Mouse (Mus musculus): ENCODE measurements around the gene H2-DMb2. TPM values are rescaled to one million over a fixed set of nuclear protein-coding genes. Genes with fewer than 3 reads are reported as not detected.

The H2-DMb2 gene
- polyA plus RNA-seq, 1 experiment from 2014 or later = not detected

DNA sequence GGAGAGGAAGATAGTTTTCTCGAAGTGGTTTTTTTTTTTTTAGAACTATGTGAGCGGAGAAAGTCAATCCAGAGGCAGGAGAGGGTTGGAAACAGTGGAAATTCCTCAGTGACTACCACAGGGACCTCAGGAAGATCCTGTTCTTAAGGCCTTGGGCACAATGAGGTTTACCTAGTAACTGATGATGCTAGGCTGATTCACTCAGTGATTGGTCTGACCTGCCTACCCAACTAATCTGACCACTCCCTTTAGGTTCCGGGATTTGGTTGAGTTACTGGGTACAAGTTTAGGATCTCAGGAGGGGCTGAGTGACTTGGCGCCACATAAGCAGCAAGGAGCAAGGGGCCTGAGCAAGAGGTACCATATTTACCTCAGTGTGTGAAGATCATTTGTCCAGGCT, 9.8 kb downstream of the H2-DMb2 start, which contains the start of gene H2-DMb1:
TSS of gene H2-DMb1 (plus strand) at position 150 of the 400 bp plus-strand sequence.
- WGBS = 75% methylated on average over 4 of the region's 4 CpGs
- DNase-seq (ENCODE audit: low spot score) (no peak), ATAC-seq (ENCODE audit: low FRiP score) (no peak)
- H3K4me3 ChIP-seq (ENCODE audit: low read depth, low read length) = no peak within 1 kb of the TSS
- no peak within 1 kb of the TSS for H3K4me2 ChIP-seq (replicated peaks; ENCODE audit: low read depth, low read length)
- H3K4me1 ChIP-seq (replicated peaks; ENCODE audit: control insufficient read depth, insufficient read depth, low read length) = no peaks in the 10 kb centered on the region
- H3K36me3 ChIP-seq (ENCODE audit: control insufficient read depth, insufficient read depth, low read length) = no peaks in the 10 kb centered on the region
- H3K9ac ChIP-seq (ENCODE audit: low read depth, low read length) = no peak within 1 kb of the TSS
- H3K27me3 ChIP-seq (ENCODE audit: control insufficient read depth, insufficient read depth, low read length) = no peaks in the 10 kb centered on the region
- no peaks in the 10 kb centered on the region for H3K9me3 ChIP-seq (ENCODE audit: control insufficient read depth, low read length)
- H3K27ac ChIP-seq (ENCODE audit: low read depth, low read length) = no peak within 1 kb of the TSS

- no peak for DNase-seq (ENCODE audit: low spot score)
- H3K4me2 ChIP-seq (replicated peaks; ENCODE audit: low read depth, low read length) = no peak overlapping the region
- no peak overlapping the region for H3K4me3 ChIP-seq (ENCODE audit: low read depth, low read length)
- no peak for ATAC-seq (ENCODE audit: low FRiP score)
- no peaks in the 10 kb centered on the region for H3K4me1 ChIP-seq (replicated peaks; ENCODE audit: control insufficient read depth, insufficient read depth, low read length)
- no peaks in the 10 kb centered on the region for H3K27me3 ChIP-seq (ENCODE audit: control insufficient read depth, insufficient read depth, low read length)
- 61% methylated on average over 5 of the region's 5 CpGs for WGBS
- no peaks in the 10 kb centered on the region for H3K9me3 ChIP-seq (ENCODE audit: control insufficient read depth, low read length)
- no peak overlapping the region for H3K27ac ChIP-seq (ENCODE audit: low read depth, low read length)
- H3K9ac ChIP-seq (ENCODE audit: low read depth, low read length) = no peak overlapping the region
- no peaks in the 10 kb centered on the region for H3K36me3 ChIP-seq (ENCODE audit: control insufficient read depth, insufficient read depth, low read length)
Observed at GRCm38 (mm10) chr17:34155534-34155933, 12.4 kb downstream of the H2-DMb2 start.

GRCm38 (mm10) chr17:34164202-34164895, 21.2 kb downstream of the H2-DMb2 start:
- DNase-seq (ENCODE audit: low spot score) (peak; percentile 16), ATAC-seq (ENCODE audit: low FRiP score) (no peak)
- no peak overlapping the region for H3K4me2 ChIP-seq (replicated peaks; ENCODE audit: low read depth, low read length)
- H3K36me3 ChIP-seq (ENCODE audit: control insufficient read depth, insufficient read depth, low read length) = no peaks in the 10 kb centered on the region
- no peak overlapping the region for H3K4me3 ChIP-seq (ENCODE audit: low read depth, low read length)
- WGBS = 42% methylated on average over 9 of the region's 9 CpGs
- no peak overlapping the region for H3K27ac ChIP-seq (ENCODE audit: low read depth, low read length)
- no peaks in the 10 kb centered on the region for H3K27me3 ChIP-seq (ENCODE audit: control insufficient read depth, insufficient read depth, low read length)
- no peaks in the 10 kb centered on the region for H3K9me3 ChIP-seq (ENCODE audit: control insufficient read depth, low read length)
- no peaks in the 10 kb centered on the region for H3K4me1 ChIP-seq (replicated peaks; ENCODE audit: control insufficient read depth, insufficient read depth, low read length)
- no peak overlapping the region for H3K9ac ChIP-seq (ENCODE audit: low read depth, low read length)

DNA sequence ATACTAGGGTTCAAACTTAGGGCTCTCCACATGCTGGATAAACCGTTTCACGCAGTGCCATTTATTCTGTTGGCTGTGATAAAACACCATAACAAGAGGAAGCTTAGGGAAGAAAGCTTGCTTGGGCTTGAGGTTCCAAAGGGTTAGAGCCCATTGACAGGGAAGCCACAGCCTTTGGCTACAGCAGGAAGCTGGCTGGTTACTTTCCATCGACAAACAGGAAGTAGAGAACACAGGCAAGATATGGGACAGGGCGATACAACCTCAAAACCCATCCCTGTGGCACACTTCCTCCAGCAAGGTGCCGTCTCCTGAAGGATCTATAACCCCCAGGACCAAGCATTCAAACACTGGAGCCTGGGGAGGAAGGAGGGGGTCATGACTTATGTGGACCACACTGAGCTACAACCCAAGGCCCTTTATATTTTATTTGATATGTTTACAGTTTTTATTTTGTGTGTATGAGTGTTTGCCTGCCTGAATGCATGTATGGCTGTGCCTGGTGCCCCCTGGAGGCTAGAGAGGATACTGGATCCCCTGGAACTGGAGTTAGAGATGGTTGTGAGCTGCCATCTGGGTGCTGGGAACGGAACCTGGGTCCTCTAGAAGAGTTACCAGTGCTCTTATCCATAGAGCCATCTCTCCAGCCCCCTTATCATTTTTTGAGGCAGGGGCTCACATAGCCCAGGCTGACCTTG, 22.1 kb downstream of the H2-DMb2 start:
- no peak overlapping the region for H3K4me2 ChIP-seq (replicated peaks; ENCODE audit: low read depth, low read length)
- no peak for DNase-seq (ENCODE audit: low spot score)
- no peak overlapping the region for H3K4me3 ChIP-seq (ENCODE audit: low read depth, low read length)
- no peaks in the 10 kb centered on the region for H3K9me3 ChIP-seq (ENCODE audit: control insufficient read depth, low read length)
- no peaks in the 10 kb centered on the region for H3K36me3 ChIP-seq (ENCODE audit: control insufficient read depth, insufficient read depth, low read length)
- no peak overlapping the region for H3K27ac ChIP-seq (ENCODE audit: low read depth, low read length)
- H3K4me1 ChIP-seq (replicated peaks; ENCODE audit: control insufficient read depth, insufficient read depth, low read length) = no peaks in the 10 kb centered on the region
- H3K9ac ChIP-seq (ENCODE audit: low read depth, low read length) = no peak overlapping the region
- WGBS = 75% methylated on average over 6 of the region's 6 CpGs
- ATAC-seq (ENCODE audit: low FRiP score) = no peak
- H3K27me3 ChIP-seq (ENCODE audit: control insufficient read depth, insufficient read depth, low read length) = no peaks in the 10 kb centered on the region

GRCm38 (mm10) chr17:34169279-34169678, 26.2 kb downstream of the H2-DMb2 start:
- Histone ChIP-seq H3K4me2 (replicated peaks; ENCODE audit: low read depth, low read length) (no peak overlapping the region), H3K36me3 (ENCODE audit: control insufficient read depth, insufficient read depth, low read length) (no peaks in the 10 kb centered on the region), H3K9ac (ENCODE audit: low read depth, low read length) (no peak overlapping the region), H3K4me3 (ENCODE audit: low read depth, low read length) (no peak overlapping the region), H3K4me1 (replicated peaks; ENCODE audit: control insufficient read depth, insufficient read depth, low read length) (no peaks in the 10 kb centered on the region), H3K27me3 (ENCODE audit: control insufficient read depth, insufficient read depth, low read length) (no peaks in the 10 kb centered on the region), H3K9me3 (ENCODE audit: control insufficient read depth, low read length) (no peaks in the 10 kb centered on the region), H3K27ac (ENCODE audit: low read depth, low read length) (no peak overlapping the region)
- DNase-seq (ENCODE audit: low spot score) (peak; percentile 56), ATAC-seq (ENCODE audit: low FRiP score) (no peak)
- 3% methylated on average over 2 of the region's 2 CpGs for WGBS

GRCm38 (mm10) chr17:34170487-34170876, 27.4 kb downstream of the H2-DMb2 start:
- 27% methylated on average over 4 of the region's 4 CpGs for WGBS
- no peak overlapping the region for H3K27ac ChIP-seq (ENCODE audit: low read depth, low read length)
- H3K4me1 ChIP-seq (replicated peaks; ENCODE audit: control insufficient read depth, insufficient read depth, low read length) = no peaks in the 10 kb centered on the region
- no peaks in the 10 kb centered on the region for H3K27me3 ChIP-seq (ENCODE audit: control insufficient read depth, insufficient read depth, low read length)
- no peak overlapping the region for H3K4me2 ChIP-seq (replicated peaks; ENCODE audit: low read depth, low read length)
- H3K36me3 ChIP-seq (ENCODE audit: control insufficient read depth, insufficient read depth, low read length) = no peaks in the 10 kb centered on the region
- DNase-seq (ENCODE audit: low spot score) (no peak), ATAC-seq (ENCODE audit: low FRiP score) (no peak)
- no peak overlapping the region for H3K9ac ChIP-seq (ENCODE audit: low read depth, low read length)
- no peaks in the 10 kb centered on the region for H3K9me3 ChIP-seq (ENCODE audit: control insufficient read depth, low read length)
- no peak overlapping the region for H3K4me3 ChIP-seq (ENCODE audit: low read depth, low read length)

DNA sequence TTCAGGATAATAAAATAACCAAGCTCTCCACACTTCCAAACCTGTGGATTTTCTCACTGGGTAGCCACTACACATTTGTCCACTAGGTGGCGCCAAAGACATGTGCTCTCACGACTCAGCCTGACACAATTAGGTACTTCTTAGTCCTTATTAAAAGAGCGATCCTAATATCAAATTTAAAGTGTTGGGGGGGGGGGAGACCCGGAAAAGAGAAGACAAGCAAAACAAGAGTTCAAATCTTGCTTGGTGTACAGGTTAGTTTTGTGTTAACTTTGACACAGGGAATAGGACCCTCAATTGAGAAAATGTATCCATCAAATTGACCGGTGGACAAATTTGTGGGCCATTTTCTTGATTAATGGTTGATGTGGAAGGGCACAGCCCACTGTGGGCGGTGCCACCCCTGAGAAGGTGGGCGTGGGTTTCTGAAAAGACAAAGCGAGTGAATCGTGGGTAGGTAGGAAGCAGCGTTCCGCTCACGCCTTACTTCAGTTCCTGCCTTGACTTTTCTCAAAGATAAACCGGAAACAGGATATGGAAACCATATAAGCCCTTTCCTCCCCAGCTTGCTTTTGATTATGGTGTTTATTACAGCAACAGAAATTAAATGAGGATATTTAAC, 27.9 kb downstream of the H2-DMb2 start:
- H3K27ac ChIP-seq (ENCODE audit: low read depth, low read length) = no peak overlapping the region
- ATAC-seq (ENCODE audit: low FRiP score) (no peak), DNase-seq (ENCODE audit: low spot score) (peak; percentile 87)
- H3K4me2 ChIP-seq (replicated peaks; ENCODE audit: low read depth, low read length) = no peak overlapping the region
- no peak overlapping the region for H3K9ac ChIP-seq (ENCODE audit: low read depth, low read length)
- H3K4me3 ChIP-seq (ENCODE audit: low read depth, low read length) = no peak overlapping the region
- H3K4me1 ChIP-seq (replicated peaks; ENCODE audit: control insufficient read depth, insufficient read depth, low read length) = no peaks in the 10 kb centered on the region
- WGBS = 44% methylated on average over 13 of the region's 13 CpGs
- no peaks in the 10 kb centered on the region for H3K27me3 ChIP-seq (ENCODE audit: control insufficient read depth, insufficient read depth, low read length)
- no peaks in the 10 kb centered on the region for H3K9me3 ChIP-seq (ENCODE audit: control insufficient read depth, low read length)
- H3K36me3 ChIP-seq (ENCODE audit: control insufficient read depth, insufficient read depth, low read length) = no peaks in the 10 kb centered on the region

- Histone ChIP-seq H3K27ac (ENCODE audit: low read depth, low read length) (no peak overlapping the region), H3K4me2 (replicated peaks; ENCODE audit: low read depth, low read length) (no peak overlapping the region), H3K9me3 (ENCODE audit: control insufficient read depth, low read length) (peaks cover 5% of the 10 kb centered on the region; the same call in 1 of the 2 replicates), H3K27me3 (ENCODE audit: control insufficient read depth, insufficient read depth, low read length) (no peaks in the 10 kb centered on the region), H3K4me3 (ENCODE audit: low read depth, low read length) (no peak overlapping the region), H3K36me3 (ENCODE audit: control insufficient read depth, insufficient read depth, low read length) (no peaks in the 10 kb centered on the region), H3K9ac (ENCODE audit: low read depth, low read length) (no peak overlapping the region), H3K4me1 (replicated peaks; ENCODE audit: control insufficient read depth, insufficient read depth, low read length) (no peaks in the 10 kb centered on the region)
- WGBS = 95% methylated on average over 5 of the region's 5 CpGs
- DNase-seq (ENCODE audit: low spot score) (no peak), ATAC-seq (ENCODE audit: low FRiP score) (no peak)
Observed at GRCm38 (mm10) chr17:34172528-34172927, 29.4 kb downstream of the H2-DMb2 start.
